Mouse (Mus musculus): ENCODE measurements at regions not wholly inside any gene's neighbourhood (a gene's known extent, or its start where the extent isn't known, plus 50 kb on each side); places are given as distances from the start of the nearest gene placed in this dataset.

- TF ChIP-seq CTCF (IDR thresholded peaks at IDR 0.05; ENCODE audit: borderline replicate concordance, insufficient read depth, low read length), result no peak
- TF ChIP-seq POLR2A (IDR thresholded peaks at IDR 0.05; ENCODE audit: low read depth, low read length), result no peak
Measured at GRCm38 (mm10) chr16:50070728-50071127, 270.4 kb downstream of the Cd47 start.
